Mouse (Mus musculus) olfactory bulb, adult 2 months (tissue): ENCODE data around the gene Lonp2.

ENCODE experiments used
- CTCF ChIP-seq: fragments of 200-500 bp; IDR thresholded peaks from 2 replicates; pipeline ENCODE4 v1.5.1; 2012; ENCODE audit warnings: low read depth, mild to moderate bottlenecking, low read length, moderate library complexity; ENCODE audit not compliant: insufficient read depth
- POLR2A ChIP-seq: fragments of 200-500 bp; IDR thresholded peaks from 2 replicates; pipeline ENCODE4 v1.6.1; 2012; ENCODE audit warnings: mild to moderate bottlenecking, low read depth, low read length, moderate library complexity; ENCODE audit not compliant: insufficient read depth

GRCm38 (mm10) chr8:86623911-86624731, at the start of gene Lonp2:
- TF ChIP-seq POLR2A (peak; percentile 75), CTCF (no peak)
